ENCODE assay signal across 16 mouse cellular contexts in the genomic region with DNA sequence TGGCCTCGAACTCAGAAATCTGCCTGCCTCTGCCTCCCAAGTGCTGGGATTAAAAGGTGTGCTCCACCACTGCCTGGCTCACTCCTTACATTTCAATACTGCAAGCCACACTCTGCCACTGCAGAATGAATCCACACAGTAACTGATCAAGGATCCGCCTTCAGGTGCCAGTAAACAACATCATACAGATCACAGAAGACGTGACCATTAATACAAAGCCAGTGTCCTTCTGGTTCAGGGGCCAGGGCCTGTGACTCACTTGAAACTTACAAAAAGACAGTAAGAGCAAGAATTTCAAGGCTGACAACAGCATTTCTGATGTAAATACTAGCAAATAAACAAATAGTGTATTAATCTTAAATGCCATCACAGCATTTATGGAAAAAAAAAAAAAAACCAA.
"Had no signal": no experiment of that assay in that cellular context is flagged by ENCODE, and none has a peak within 500 bp of the region (broad histone marks: within the 10 kb centered on the region; RNA-seq: fewer than 3 reads in every experiment).

No protein-coding gene starts in this region.

- H3K4me1 ChIP-seq: neural tube, embryonic 13.5 days; neural tube, embryonic 15.5 days; stomach, embryonic 15.5 days had no signal

- H3K9me3 ChIP-seq: neural tube, embryonic 13.5 days; neural tube, embryonic 15.5 days; stomach, embryonic 15.5 days had no signal

- H3K27ac ChIP-seq: neural tube, embryonic 13.5 days; neural tube, embryonic 15.5 days; stomach, embryonic 15.5 days; stomach, postnatal 0 days had no signal

- H3K27me3 ChIP-seq: neural tube, embryonic 13.5 days; neural tube, embryonic 15.5 days; stomach, embryonic 15.5 days had no signal

- H3K9ac ChIP-seq: neural tube, embryonic 13.5 days; neural tube, embryonic 15.5 days; stomach, embryonic 15.5 days had no signal

- DNase-seq: retina, postnatal 1 day; right cerebral cortex, adult 18-20 months; right cerebral cortex, postnatal 14 days; right cerebral cortex, postnatal 25 days; right cerebral cortex, postnatal 4 days; spleen, adult 18-20 months; thymus, adult 18-20 months; thymus, adult 2 months; thymus, postnatal 14 days; thymus, postnatal 25 days; thymus, postnatal 36 days; thymus, postnatal 4 days had no signal

- H3K4me3 ChIP-seq: neural tube, embryonic 13.5 days; neural tube, embryonic 15.5 days; stomach, embryonic 15.5 days had no signal
